Mouse (Mus musculus) stomach, postnatal 0 days (tissue): ENCODE data around the gene Tmem178b. TPM values are rescaled to one million over a fixed set of nuclear protein-coding genes. Genes with fewer than 3 reads are reported as not detected.

Experiments
- ATAC-seq: fragments of 200-750 bp; cut with Nextera tagmentation; 2 replicates; pipeline ENCODE4 v1.8.0; 2017; ENCODE audit not compliant: low FRiP score, low TSS enrichment
- DNase-seq: peaks from one replicate; pipeline ENCODE4 v3.0.0-alpha.2; 2016; ENCODE audit warnings: low spot score
- H3K27ac ChIP-seq: fragments of 300-500 bp; sonication (generic); replicated peaks from 2 replicates; pipeline ENCODE4 v1.5.1; 2014; ENCODE audit warnings: mild to moderate bottlenecking, control low read depth
- H3K27me3 ChIP-seq: fragments of 300-500 bp; sonication (generic); 2 replicates; pipeline ENCODE4 v1.6.1; 2014; ENCODE audit warnings: low read length; ENCODE audit not compliant: control insufficient read depth, insufficient read depth
- H3K36me3 ChIP-seq: fragments of 300-500 bp; sonication (generic); 2 replicates; pipeline ENCODE4 v1.6.1; 2014; ENCODE audit warnings: low read length, mixed read lengths; ENCODE audit not compliant: control insufficient read depth, insufficient read depth
- H3K4me1 ChIP-seq: fragments of 300-500 bp; sonication (generic); replicated peaks from 2 replicates; pipeline ENCODE4 v1.6.1; 2014; ENCODE audit warnings: antibody characterized with exemption; ENCODE audit not compliant: control insufficient read depth, insufficient read depth
- H3K4me2 ChIP-seq: fragments of 300-500 bp; sonication (generic); replicated peaks from 2 replicates; pipeline ENCODE4 v1.6.1; 2014; ENCODE audit warnings: low read depth, mild to moderate bottlenecking, control low read depth, moderate library complexity
- H3K4me3 ChIP-seq: fragments of 300-500 bp; sonication (generic); 2 replicates; pipeline ENCODE4 v1.5.1; 2014; ENCODE audit warnings: low read depth, low read length, control low read depth
- H3K9ac ChIP-seq: fragments of 300-500 bp; sonication (generic); 2 replicates; pipeline ENCODE4 v1.6.1; 2014; ENCODE audit warnings: mild to moderate bottlenecking, low read length, control low read depth, mixed read lengths
- H3K9me3 ChIP-seq: fragments of 300-500 bp; sonication (generic); 2 replicates; pipeline ENCODE4 v1.6.1; 2016; ENCODE audit warnings: low read length; ENCODE audit not compliant: control insufficient read depth
- CTCF ChIP-seq: IDR thresholded peaks from 2 replicates; pipeline ENCODE4 v1.5.1; 2016; ENCODE audit warnings: antibody characterized with exemption, low read depth, mild to moderate bottlenecking, moderate library complexity
- EP300 ChIP-seq: optimal IDR thresholded peaks from 2 replicates; pipeline ENCODE3; 2016; ENCODE audit warnings: antibody characterized with exemption
- WGBS: fragments of 180-500 bp; shearing (Covaris S2); extraction: QIAGEN DNeasy Blood & Tissue Kit; methylation state at CpG from one replicate; pipeline ENCODE4 v1.1.7; 2014; 5-methylcytosine and 5-hydroxymethylcytosine counted together
- polyA plus RNA-seq: library from polyadenylated mRNA; unstranded; fragments of >200 nt; fragmentation: Nextera tagmentation; extraction: Ambion mirVana; gene quantifications from 2 replicates; pipeline ENCODE4 v1.2.1, GENCODE M21; 2015

Tmem178b gene
- polyA plus RNA-seq, 1 experiment from 2014 or later, result 0.67 TPM

DNA sequence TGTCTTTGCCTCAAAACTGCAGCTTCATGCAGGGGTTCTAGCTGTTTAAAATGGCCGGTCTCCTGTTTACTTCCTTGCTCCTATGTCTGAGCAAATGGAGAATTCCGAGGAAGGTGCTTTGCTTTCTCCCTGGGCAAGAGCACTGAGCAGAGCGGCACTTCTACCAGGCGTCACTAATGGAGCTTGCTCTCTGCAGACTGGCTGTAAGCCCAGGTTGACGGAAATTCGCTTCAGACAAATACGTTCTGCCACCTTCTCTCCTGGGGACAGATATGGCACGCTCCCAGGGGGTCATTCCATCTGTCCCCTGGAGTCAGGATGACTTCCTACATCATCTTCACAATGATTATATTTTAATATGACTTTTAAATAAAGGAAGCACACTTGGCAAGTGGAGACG is 271.3 kb downstream of the Tmem178b start:
- TF ChIP-seq CTCF (no peak), EP300 (no peak)

DNA sequence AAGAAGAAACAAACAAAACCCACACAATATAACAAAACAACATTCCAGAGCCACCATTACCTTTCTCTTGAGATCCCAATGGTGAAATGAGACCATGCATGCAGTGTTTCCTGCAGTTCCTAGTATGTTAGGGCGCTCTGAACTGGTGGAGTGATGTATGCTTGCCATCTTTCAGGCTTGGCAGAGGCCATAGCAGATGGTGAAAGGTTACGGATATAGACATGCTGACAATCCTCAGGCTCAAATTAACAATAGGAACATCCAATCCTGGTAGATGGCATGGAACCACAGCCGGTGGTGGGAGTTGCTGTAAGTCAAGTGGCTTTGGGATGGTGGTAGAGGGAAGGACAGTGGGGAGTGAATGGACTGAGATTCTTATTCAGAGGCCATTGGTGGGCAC is 272.5 kb downstream of the Tmem178b start:
- H3K9ac ChIP-seq, result no peak overlapping the region
- no peak overlapping the region for H3K4me2 ChIP-seq
- TF ChIP-seq CTCF, result no peak
- no peak for TF ChIP-seq EP300
- no peaks in the 10 kb centered on the region for H3K9me3 ChIP-seq
- no peaks in the 10 kb centered on the region for H3K27me3 ChIP-seq
- WGBS, result 93% methylated on average over 3 of the region's 3 CpGs
- no peak overlapping the region for H3K27ac ChIP-seq
- no peak for DNase-seq
- H3K4me1 ChIP-seq, result no peaks in the 10 kb centered on the region
- no peak overlapping the region for H3K4me3 ChIP-seq
- no peak for ATAC-seq
- H3K36me3 ChIP-seq, result no peaks in the 10 kb centered on the region

More for the DNA sequence above, 271.3 kb downstream of the Tmem178b start:
- H3K4me2 ChIP-seq, result no peak overlapping the region
- H3K27ac ChIP-seq, result no peak overlapping the region
- no peak overlapping the region for H3K4me3 ChIP-seq
- 54% methylated on average over 9 of the region's 9 CpGs for WGBS
- H3K9ac ChIP-seq, result no peak overlapping the region
- ATAC-seq (no peak), DNase-seq (no peak)
- H3K36me3 ChIP-seq, result no peaks in the 10 kb centered on the region
- H3K9me3 ChIP-seq, result no peaks in the 10 kb centered on the region
- no peaks in the 10 kb centered on the region for H3K27me3 ChIP-seq
- H3K4me1 ChIP-seq, result no peaks in the 10 kb centered on the region

DNA sequence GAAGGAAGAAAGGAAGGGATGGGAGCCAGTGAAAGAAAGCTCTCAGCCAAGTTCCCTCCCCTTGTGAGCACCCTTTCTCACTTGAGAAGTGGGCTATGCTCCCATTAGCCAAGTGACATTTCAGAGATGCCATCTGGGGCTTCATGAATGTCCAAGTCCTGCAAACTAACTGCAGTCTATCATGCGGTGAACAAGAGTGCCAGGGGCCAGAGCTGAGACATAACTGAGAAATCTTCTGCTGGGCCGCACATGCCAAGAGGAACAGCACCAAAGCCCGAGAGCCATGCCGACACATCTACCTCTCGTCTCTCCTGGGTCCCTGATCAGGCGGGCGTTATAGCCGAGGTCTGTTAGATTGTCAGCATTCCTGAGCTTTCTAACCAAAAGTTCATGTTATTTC is 279.2 kb downstream of the Tmem178b start:
- Histone ChIP-seq H3K9me3 (no peaks in the 10 kb centered on the region), H3K27me3 (no peaks in the 10 kb centered on the region), H3K4me3 (no peak overlapping the region), H3K4me1 (no peaks in the 10 kb centered on the region), H3K27ac (no peak overlapping the region), H3K9ac (no peak overlapping the region), H3K36me3 (no peaks in the 10 kb centered on the region), H3K4me2 (no peak overlapping the region)
- ATAC-seq (no peak), DNase-seq (no peak)
- WGBS, result 89% methylated on average over 8 of the region's 8 CpGs
- TF ChIP-seq CTCF (no peak), EP300 (no peak)

DNA sequence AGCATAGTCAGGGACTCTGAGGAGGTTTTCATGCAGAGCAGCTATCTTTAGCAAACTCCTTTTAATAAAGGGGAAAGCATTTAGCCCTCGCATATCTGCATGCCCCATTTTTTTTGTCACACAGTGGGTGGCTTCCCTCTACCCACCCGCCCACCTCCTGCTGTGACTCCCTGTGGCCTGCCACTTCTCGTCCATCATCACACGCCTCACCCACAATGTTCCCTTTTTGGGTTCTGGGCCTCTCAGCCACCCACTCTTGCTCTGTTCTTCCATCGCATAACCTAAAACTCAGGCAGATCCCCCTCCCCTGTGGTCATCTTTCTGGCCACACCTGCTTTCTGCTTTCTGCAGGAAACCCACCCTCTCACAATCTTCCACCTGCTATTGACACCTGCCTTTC is 288.3 kb downstream of the Tmem178b start:
- no peak overlapping the region for H3K4me3 ChIP-seq
- no peaks in the 10 kb centered on the region for H3K4me1 ChIP-seq
- H3K9me3 ChIP-seq, result no peaks in the 10 kb centered on the region
- TF ChIP-seq EP300, result no peak
- no peak for TF ChIP-seq CTCF
- no peak overlapping the region for H3K27ac ChIP-seq
- DNase-seq (no peak), ATAC-seq (no peak)
- H3K4me2 ChIP-seq, result no peak overlapping the region
- no peaks in the 10 kb centered on the region for H3K27me3 ChIP-seq
- 69% methylated on average over 5 of the region's 5 CpGs for WGBS
- H3K36me3 ChIP-seq, result no peaks in the 10 kb centered on the region
- H3K9ac ChIP-seq, result no peak overlapping the region

DNA sequence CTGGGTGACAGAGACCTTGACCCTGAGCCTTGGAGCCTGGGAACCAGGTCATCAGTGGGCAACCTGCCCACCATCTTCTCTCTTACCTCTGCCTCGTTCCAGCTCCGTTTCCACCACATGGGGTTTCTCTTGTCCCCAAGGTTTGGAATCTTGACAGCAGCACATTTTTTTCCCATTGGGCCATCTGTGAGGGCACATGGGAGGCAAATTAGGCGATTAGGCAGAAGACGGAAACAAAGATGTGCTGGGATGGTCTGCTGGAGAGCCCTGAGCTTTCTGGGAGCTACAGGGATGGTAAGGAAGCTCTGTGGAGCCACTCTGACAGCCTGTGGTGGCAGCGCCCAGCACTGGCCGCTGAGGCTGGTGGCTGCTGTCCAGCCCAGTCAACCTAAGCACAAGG is 300.5 kb downstream of the Tmem178b start:
- TF ChIP-seq CTCF (no peak), EP300 (no peak)
- H3K4me2 ChIP-seq, result no peak overlapping the region
- no peak overlapping the region for H3K9ac ChIP-seq
- H3K9me3 ChIP-seq, result no peaks in the 10 kb centered on the region
- no peaks in the 10 kb centered on the region for H3K27me3 ChIP-seq
- ATAC-seq, result no peak
- no peak for DNase-seq
- WGBS, result 68% methylated on average over 6 of the region's 6 CpGs
- H3K36me3 ChIP-seq, result no peaks in the 10 kb centered on the region
- H3K27ac ChIP-seq, result no peak overlapping the region
- no peak overlapping the region for H3K4me3 ChIP-seq
- no peaks in the 10 kb centered on the region for H3K4me1 ChIP-seq

DNA sequence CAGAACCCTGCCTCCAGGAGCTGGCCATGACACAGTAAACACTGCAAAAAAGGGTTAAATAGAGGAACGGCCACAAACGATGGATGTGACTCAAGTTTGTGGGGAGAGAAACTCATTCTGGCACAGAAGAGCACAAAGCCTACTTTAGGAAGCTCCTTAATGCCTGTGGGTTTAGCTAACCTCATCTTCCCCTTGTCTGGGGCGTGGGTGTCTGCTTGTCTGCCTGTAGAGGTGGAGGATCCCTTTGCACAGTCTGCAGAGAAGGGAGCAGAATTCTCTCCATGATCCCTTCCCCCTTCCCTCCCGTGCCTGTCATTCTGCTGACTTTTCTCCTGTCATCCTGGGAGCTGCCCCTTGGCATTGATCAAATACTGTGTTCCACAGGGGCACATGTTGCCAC is 304.8 kb downstream of the Tmem178b start:
- H3K4me2 ChIP-seq, result no peak overlapping the region
- no peaks in the 10 kb centered on the region for H3K36me3 ChIP-seq
- H3K9me3 ChIP-seq, result no peaks in the 10 kb centered on the region
- no peaks in the 10 kb centered on the region for H3K4me1 ChIP-seq
- 34% methylated on average over 4 of the region's 4 CpGs for WGBS
- H3K4me3 ChIP-seq, result no peak overlapping the region
- TF ChIP-seq CTCF (no peak), EP300 (no peak)
- no peak overlapping the region for H3K9ac ChIP-seq
- ATAC-seq (no peak), DNase-seq (no peak)
- H3K27me3 ChIP-seq, result no peaks in the 10 kb centered on the region
- H3K27ac ChIP-seq, result no peak overlapping the region
